Mouse (Mus musculus) forebrain, embryonic 12.5 days (tissue): ENCODE data around the gene Zbtb4. TPM values are rescaled to one million over a fixed set of nuclear protein-coding genes. Genes with fewer than 3 reads are reported as not detected.

Experiments
- ATAC-seq: fragments of 200-750 bp; cut with Nextera tagmentation; 2 replicates; pipeline ENCODE4 v1.8.0; 2017; ENCODE audit warnings: moderate TSS enrichment; ENCODE audit not compliant: low FRiP score
- H3K27ac ChIP-seq: fragments of 300-500 bp; sonication (generic); 2 replicates; pipeline ENCODE4 v1.5.1; 2016; ENCODE audit warnings: mild to moderate bottlenecking
- H3K27me3 ChIP-seq: fragments of 300-500 bp; sonication (generic); 2 replicates; pipeline ENCODE4 v1.6.1; 2016; ENCODE audit warnings: mild to moderate bottlenecking
- H3K36me3 ChIP-seq: fragments of 300-500 bp; sonication (generic); replicated peaks from 2 replicates; pipeline ENCODE4 v1.6.1; 2016; ENCODE audit warnings: mild to moderate bottlenecking
- H3K4me1 ChIP-seq: fragments of 300-500 bp; sonication (generic); 2 replicates; pipeline ENCODE4 v1.6.1; 2016
- H3K4me2 ChIP-seq: fragments of 300-500 bp; sonication (generic); 2 replicates; pipeline ENCODE4 v1.6.1; 2016; ENCODE audit warnings: mild to moderate bottlenecking, moderate library complexity
- H3K4me3 ChIP-seq: fragments of 300-500 bp; sonication (generic); replicated peaks from 2 replicates; pipeline ENCODE4 v1.5.1; 2016; ENCODE audit warnings: mild to moderate bottlenecking
- H3K9ac ChIP-seq: fragments of 300-500 bp; sonication (generic); 2 replicates; pipeline ENCODE4 v1.6.1; 2016; ENCODE audit warnings: mild to moderate bottlenecking
- H3K9me3 ChIP-seq: fragments of 300-500 bp; sonication (generic); 2 replicates; pipeline ENCODE4 v1.6.1; 2016
- WGBS: fragments of 180-500 bp; shearing (Covaris S2); methylation state at CpG from one replicate; pipeline ENCODE4 v1.1.7; 2016; 5-methylcytosine and 5-hydroxymethylcytosine counted together
- polyA plus RNA-seq: library from polyadenylated mRNA; unstranded; fragments of >200 nt; fragmentation: Nextera tagmentation; extraction: Ambion mirVana; gene quantifications from 2 replicates; pipeline ENCODE4 v1.2.1, GENCODE M21; 2016

Zbtb4 gene
- polyA plus RNA-seq, 1 experiment from 2014 or later = 1.5 TPM

- H3K4me1 ChIP-seq = peaks cover 13% of the 10 kb centered on the region
- no peak overlapping the region for H3K4me2 ChIP-seq
- H3K9me3 ChIP-seq = no peaks in the 10 kb centered on the region
- H3K27me3 ChIP-seq = peaks cover 3% of the 10 kb centered on the region
- WGBS = 60% methylated on average over 5 of the region's 5 CpGs
- H3K4me3 ChIP-seq = no peak overlapping the region
- no peak overlapping the region for H3K27ac ChIP-seq
- ATAC-seq = no peak
- H3K36me3 ChIP-seq = peaks cover 82% of the 10 kb centered on the region
- no peak overlapping the region for H3K9ac ChIP-seq
Observed at GRCm38 (mm10) chr11:69828832-69829231, 63.1 kb downstream of the Zbtb4 start.

GRCm38 (mm10) chr11:69833554-69833953 lies 67.8 kb downstream of the Zbtb4 start:
- Histone ChIP-seq H3K27ac (0 out of 2 replicates have a peak overlapping the region, but pooled peaks have one; percentile 96), H3K4me1 (peaks cover 47% of the 10 kb centered on the region)
- 59% methylated on average over 8 of the region's 8 CpGs for whole genome bisulfite sequencing

More at GRCm38 (mm10) chr11:69833554-69833953, 67.8 kb downstream of the Zbtb4 start:
- Histone ChIP-seq H3K4me3 (peak overlapping the region; percentile 87), H3K36me3 (peaks cover 37% of the 10 kb centered on the region), H3K27me3 (peaks cover 7% of the 10 kb centered on the region), H3K9ac (peak overlapping the region; percentile 94), H3K4me2 (peak overlapping the region; percentile 80), H3K9me3 (no peaks in the 10 kb centered on the region)
- no peak for ATAC-seq

Other genes starting within 250 kb of the Zbtb4 start
- 1.7 and 2.1 TPM in 2 replicates for gene Dnah2, start 216.8 kb upstream of the Zbtb4 start, polyA plus RNA-seq
- 63.7 and 72.7 TPM in 2 replicates for gene Efnb3, start 205.7 kb upstream of the Zbtb4 start, polyA plus RNA-seq
- 33.0 and 36.0 TPM in 2 replicates for gene Wrap53, start 185.7 kb upstream of the Zbtb4 start, polyA plus RNA-seq
- gene Trp53, start 185.6 kb upstream of the Zbtb4 start, polyA plus RNA-seq = 120 and 124 TPM in 2 replicates
- gene Atp1b2, start 160.0 kb upstream of the Zbtb4 start, polyA plus RNA-seq = 11.9 and 12.6 TPM in 2 replicates
- not detected in 2 replicates for gene Shbg, start 148.0 kb upstream of the Zbtb4 start, polyA plus RNA-seq
- 15.8 and 21.5 TPM in 2 replicates for gene Sat2, start 143.9 kb upstream of the Zbtb4 start, polyA plus RNA-seq
- gene Fxr2, start 132.9 kb upstream of the Zbtb4 start, polyA plus RNA-seq = 46.0 and 48.9 TPM in 2 replicates
- not detected in 2 replicates for gene Sox15, start 110.6 kb upstream of the Zbtb4 start, polyA plus RNA-seq
- gene Mpdu1, start 103.3 kb upstream of the Zbtb4 start, polyA plus RNA-seq = 74.7 and 80.9 TPM in 2 replicates
- 5.5 TPM in 2 replicates for gene Cd68, start 99.8 kb upstream of the Zbtb4 start, polyA plus RNA-seq
- gene Eif4a1, start 93.5 kb upstream of the Zbtb4 start, polyA plus RNA-seq = 694 and 751 TPM in 2 replicates
- gene Senp3, start 83.8 kb upstream of the Zbtb4 start, polyA plus RNA-seq = 106 and 119 TPM in 2 replicates
- 0.26 TPM in 1 of 2 replicates, not detected in the other for gene Tnfsf13, start 80.1 kb upstream of the Zbtb4 start, polyA plus RNA-seq
- gene Tnfsf12, start 70.1 kb upstream of the Zbtb4 start, polyA plus RNA-seq = 1.3 and 1.6 TPM in 2 replicates
- 0.51 and 0.84 TPM in 2 replicates for gene Tnfsfm13, start 69.8 kb upstream of the Zbtb4 start, polyA plus RNA-seq
- 31.3 and 35.4 TPM in 2 replicates for gene Polr2a, start 7.3 kb upstream of the Zbtb4 start, polyA plus RNA-seq
- 0.13 and 0.33 TPM in 2 replicates for gene Slc35g3, start 3.9 kb upstream of the Zbtb4 start, polyA plus RNA-seq
- 1.2 and 1.8 TPM in 2 replicates for gene Chrnb1, start 30.0 kb downstream of the Zbtb4 start, polyA plus RNA-seq
- 2.6 and 3.2 TPM in 2 replicates for gene Fgf11, start 35.9 kb downstream of the Zbtb4 start, polyA plus RNA-seq
- 0.76 and 1.3 TPM in 2 replicates for gene Tmem102, start 39.7 kb downstream of the Zbtb4 start, polyA plus RNA-seq
- not detected in 2 replicates for gene Gm39566, start 49.4 kb downstream of the Zbtb4 start, polyA plus RNA-seq
- not detected in 2 replicates for gene Spem2, start 52.6 kb downstream of the Zbtb4 start, polyA plus RNA-seq
- gene Spem1, start 56.3 kb downstream of the Zbtb4 start, polyA plus RNA-seq = 0.24 and 0.26 TPM in 2 replicates
- 13.3 and 14.0 TPM in 2 replicates for gene Nlgn2, start 71.9 kb downstream of the Zbtb4 start, polyA plus RNA-seq
- 285 and 294 TPM in 2 replicates for gene Tmem256, start 72.6 kb downstream of the Zbtb4 start, polyA plus RNA-seq
- gene Plscr3, start 80.5 kb downstream of the Zbtb4 start, polyA plus RNA-seq = 55.1 and 56.3 TPM in 2 replicates
- 0.14 and 0.60 TPM in 2 replicates for gene Tnk1, start 92.8 kb downstream of the Zbtb4 start, polyA plus RNA-seq
- gene Tmem95, start 112.1 kb downstream of the Zbtb4 start, polyA plus RNA-seq = not detected in 2 replicates
- 1.7 and 2.5 TPM in 2 replicates for gene Kctd11, start 115.5 kb downstream of the Zbtb4 start, polyA plus RNA-seq
- gene Acap1, start 129.6 kb downstream of the Zbtb4 start, polyA plus RNA-seq = 0.47 and 0.83 TPM in 2 replicates
- 22.4 TPM in 2 replicates for gene 2810408A11Rik, start 135.1 kb downstream of the Zbtb4 start, polyA plus RNA-seq
- gene Neurl4, start 135.2 kb downstream of the Zbtb4 start, polyA plus RNA-seq = 18.9 and 19.3 TPM in 2 replicates
- 95.8 and 99.1 TPM in 2 replicates for gene Gps2, start 148.0 kb downstream of the Zbtb4 start, polyA plus RNA-seq
- 1,678 TPM in 2 replicates for gene Eif5a, start 156.0 kb downstream of the Zbtb4 start, polyA plus RNA-seq
- 7.4 and 8.9 TPM in 2 replicates for gene Ybx2, start 169.9 kb downstream of the Zbtb4 start, polyA plus RNA-seq
- 13.3 and 15.3 TPM in 2 replicates for gene Slc2a4, start 182.3 kb downstream of the Zbtb4 start, polyA plus RNA-seq
- 5.7 and 7.0 TPM in 2 replicates for gene Cldn7, start 198.9 kb downstream of the Zbtb4 start, polyA plus RNA-seq
- gene Ctdnep1, start 215.2 kb downstream of the Zbtb4 start, polyA plus RNA-seq = 19.9 and 20.7 TPM in 2 replicates
- gene Elp5, start 216.6 kb downstream of the Zbtb4 start, polyA plus RNA-seq = 129 and 141 TPM in 2 replicates
- gene Gabarap, start 225.2 kb downstream of the Zbtb4 start, polyA plus RNA-seq = 527 and 539 TPM in 2 replicates
- 91.3 and 99.1 TPM in 2 replicates for gene Phf23, start 229.9 kb downstream of the Zbtb4 start, polyA plus RNA-seq
- 45.2 and 46.6 TPM in 2 replicates for gene Dvl2, start 234.7 kb downstream of the Zbtb4 start, polyA plus RNA-seq
- 43.5 and 48.4 TPM in 2 replicates for gene Acadvl, start 249.5 kb downstream of the Zbtb4 start, polyA plus RNA-seq